Mouse (Mus musculus) embryonic facial prominence, embryonic 13.5 days (tissue): ENCODE measurements at regions not wholly inside any gene's neighbourhood (a gene's known extent, or its start where the extent isn't known, plus 50 kb on each side); places are given as distances from the start of the nearest gene placed in this dataset.

ENCODE experiments used
- ATAC-seq: fragments of 200-750 bp; cut with Nextera tagmentation; 2 replicates; pipeline ENCODE4 v1.8.0; 2017; ENCODE audit warnings: low read depth; ENCODE audit not compliant: insufficient number of reproducible peaks, insufficient read depth, low FRiP score, low TSS enrichment
- H3K27ac ChIP-seq: fragments of 300-500 bp; sonication (generic); 2 replicates; pipeline ENCODE4 v1.5.1; 2015; ENCODE audit warnings: moderate library complexity, mild to moderate bottlenecking, inconsistent platforms
- H3K27me3 ChIP-seq: fragments of 300-500 bp; sonication (generic); 2 replicates; pipeline ENCODE4 v1.6.1; 2015; ENCODE audit warnings: mild to moderate bottlenecking, inconsistent platforms
- H3K36me3 ChIP-seq: fragments of 300-500 bp; sonication (generic); 2 replicates; pipeline ENCODE4 v1.6.1; 2015; ENCODE audit warnings: mild to moderate bottlenecking, inconsistent platforms
- H3K4me1 ChIP-seq: fragments of 300-500 bp; sonication (generic); 2 replicates; pipeline ENCODE4 v1.6.1; 2015; ENCODE audit warnings: inconsistent platforms
- H3K4me2 ChIP-seq: fragments of 300-500 bp; sonication (generic); 2 replicates; pipeline ENCODE4 v1.6.1; 2015; ENCODE audit warnings: moderate library complexity, mild to moderate bottlenecking, inconsistent platforms
- H3K4me3 ChIP-seq: fragments of 300-500 bp; sonication (generic); 2 replicates; pipeline ENCODE4 v1.5.1; 2015; ENCODE audit warnings: mild to moderate bottlenecking, inconsistent platforms
- H3K9ac ChIP-seq: fragments of 300-500 bp; sonication (generic); 2 replicates; pipeline ENCODE4 v1.6.1; 2015; ENCODE audit warnings: mild to moderate bottlenecking, inconsistent platforms
- H3K9me3 ChIP-seq: fragments of 300-500 bp; sonication (generic); 2 replicates; pipeline ENCODE4 v1.6.1; 2016; ENCODE audit warnings: inconsistent platforms
- WGBS: fragments of 180-500 bp; shearing (Covaris S2); methylation state at CpG from one replicate; pipeline ENCODE4 v1.1.7; 2015; ENCODE audit warnings: mixed read lengths; 5-methylcytosine and 5-hydroxymethylcytosine counted together

- Histone ChIP-seq H3K9me3 (no peaks in the 10 kb centered on the region), H3K4me1 (no peaks in the 10 kb centered on the region; the same call in 1 of the 2 replicates), H3K36me3 (no peaks in the 10 kb centered on the region), H3K4me3 (no peak overlapping the region), H3K27me3 (no peaks in the 10 kb centered on the region), H3K4me2 (no peak overlapping the region), H3K27ac (no peak overlapping the region), H3K9ac (no peak overlapping the region)
- WGBS, result 51% methylated on average over 13 of the region's 13 CpGs
- no peak; the same call in 1 of the 2 replicates for ATAC-seq
Observed at GRCm38 (mm10) chr10:24395999-24396784, 172.9 kb downstream of the Moxd1 start.

DNA sequence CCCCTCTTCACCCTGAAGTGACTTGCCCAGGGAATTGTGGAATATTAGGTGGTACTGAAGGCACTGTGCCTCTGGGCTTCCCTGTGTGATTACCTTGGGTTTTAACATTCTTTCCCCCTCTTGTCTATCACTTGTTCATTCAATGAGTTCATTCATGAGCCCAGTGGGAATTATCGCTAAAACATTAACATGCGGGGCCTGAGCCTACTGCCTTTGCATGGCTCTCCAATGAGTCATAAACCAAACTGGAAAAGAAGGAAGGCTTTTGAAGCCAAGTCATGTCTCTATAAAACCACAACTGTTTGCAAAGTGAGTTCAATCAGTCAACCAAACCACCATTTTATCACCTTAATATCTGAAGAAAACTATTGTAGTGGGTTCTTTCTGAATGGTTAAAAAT is 173.8 kb downstream of the Moxd1 start:
- no peak overlapping the region for H3K9ac ChIP-seq
- no peak for ATAC-seq
- no peaks in the 10 kb centered on the region for H3K36me3 ChIP-seq
- no peak overlapping the region for H3K27ac ChIP-seq
- H3K27me3 ChIP-seq, result no peaks in the 10 kb centered on the region
- WGBS, result 81% methylated on average over 2 of the region's 2 CpGs
- H3K4me3 ChIP-seq, result no peak overlapping the region
- no peaks in the 10 kb centered on the region for H3K9me3 ChIP-seq
- no peaks in the 10 kb centered on the region for H3K4me1 ChIP-seq
- no peak overlapping the region for H3K4me2 ChIP-seq

GRCm38 (mm10) chr10:24404851-24405250 is 181.5 kb downstream of the Moxd1 start:
- no peak for ATAC-seq
- Histone ChIP-seq H3K27ac (no peak overlapping the region), H3K36me3 (no peaks in the 10 kb centered on the region), H3K9ac (no peak overlapping the region), H3K9me3 (no peaks in the 10 kb centered on the region), H3K4me3 (no peak overlapping the region), H3K4me2 (no peak overlapping the region), H3K27me3 (no peaks in the 10 kb centered on the region), H3K4me1 (no peaks in the 10 kb centered on the region)
- WGBS, result 67% methylated on average over 4 of the region's 4 CpGs

GRCm38 (mm10) chr10:24406953-24407352 is 183.6 kb downstream of the Moxd1 start:
- H3K9me3 ChIP-seq, result no peaks in the 10 kb centered on the region
- no peak overlapping the region for H3K4me2 ChIP-seq
- no peak for ATAC-seq
- H3K4me3 ChIP-seq, result no peak overlapping the region
- no peaks in the 10 kb centered on the region for H3K27me3 ChIP-seq
- 80% methylated on average over 3 of the region's 3 CpGs for WGBS
- no peak overlapping the region for H3K27ac ChIP-seq
- no peaks in the 10 kb centered on the region for H3K4me1 ChIP-seq
- H3K36me3 ChIP-seq, result no peaks in the 10 kb centered on the region
- no peak overlapping the region for H3K9ac ChIP-seq

DNA sequence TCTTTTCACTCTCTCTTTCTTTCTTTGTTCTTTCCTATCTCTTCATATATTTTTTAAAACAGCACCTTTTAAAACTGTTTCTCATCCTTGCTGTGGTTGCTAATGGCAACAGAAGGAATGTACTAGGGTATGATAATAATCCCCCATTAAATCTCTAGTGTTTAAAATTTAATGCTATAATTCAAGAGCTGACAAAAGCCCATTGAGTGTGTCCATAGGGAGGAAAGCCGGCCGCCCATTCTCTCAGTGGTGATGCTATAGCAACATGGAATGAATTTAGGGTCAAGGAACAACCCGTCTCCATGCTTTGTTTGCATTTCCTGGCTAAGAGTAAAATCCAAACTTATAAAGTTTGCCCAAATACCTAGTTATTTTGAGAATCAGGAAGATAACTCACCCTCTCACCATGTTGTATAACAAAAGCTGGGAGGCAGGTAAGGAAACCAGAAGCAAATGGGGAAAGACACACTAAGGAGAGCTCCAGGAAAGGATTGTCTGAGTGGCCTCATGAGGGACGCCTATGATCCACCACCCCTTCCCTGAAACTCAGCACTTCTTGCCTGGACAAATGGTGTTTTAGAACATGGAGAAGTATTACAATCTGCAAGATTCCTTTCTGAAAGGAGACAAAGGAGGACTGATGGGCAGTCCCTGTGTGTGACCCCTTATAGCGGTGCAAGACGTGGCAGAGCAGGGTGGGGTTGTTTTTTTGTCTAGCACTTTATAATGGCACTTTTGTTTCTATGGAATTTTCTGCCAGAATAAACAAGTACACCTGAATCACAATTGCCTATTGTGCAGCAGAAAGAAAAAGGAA is 184.3 kb downstream of the Moxd1 start:
- ATAC-seq, result no peak
- WGBS, result 72% methylated on average over 6 of the region's 6 CpGs
- H3K4me2 ChIP-seq, result no peak overlapping the region
- H3K4me1 ChIP-seq, result no peaks in the 10 kb centered on the region
- no peak overlapping the region for H3K27ac ChIP-seq
- no peak overlapping the region for H3K4me3 ChIP-seq
- no peaks in the 10 kb centered on the region for H3K36me3 ChIP-seq
- no peaks in the 10 kb centered on the region for H3K27me3 ChIP-seq
- no peak overlapping the region for H3K9ac ChIP-seq
- no peaks in the 10 kb centered on the region for H3K9me3 ChIP-seq

- H3K4me1 ChIP-seq, result no peaks in the 10 kb centered on the region
- H3K9ac ChIP-seq, result no peak overlapping the region
- no peak for ATAC-seq
- H3K27ac ChIP-seq, result no peak overlapping the region
- H3K27me3 ChIP-seq, result no peaks in the 10 kb centered on the region
- no peak overlapping the region for H3K4me2 ChIP-seq
- H3K4me3 ChIP-seq, result no peak overlapping the region
- WGBS, result 33% methylated on average over 1 of the region's 1 CpGs
- no peaks in the 10 kb centered on the region for H3K9me3 ChIP-seq
- H3K36me3 ChIP-seq, result no peaks in the 10 kb centered on the region
Observed at GRCm38 (mm10) chr10:24409976-24410375, 185.3 kb upstream of the Ccn2 start.

GRCm38 (mm10) chr10:24410885-24411284 is 184.4 kb upstream of the Ccn2 start:
- no peaks in the 10 kb centered on the region for H3K4me1 ChIP-seq
- H3K4me3 ChIP-seq, result no peak overlapping the region
- no peaks in the 10 kb centered on the region for H3K9me3 ChIP-seq
- no peak overlapping the region for H3K4me2 ChIP-seq
- H3K27me3 ChIP-seq, result no peaks in the 10 kb centered on the region
- H3K36me3 ChIP-seq, result no peaks in the 10 kb centered on the region
- no peak overlapping the region for H3K9ac ChIP-seq
- ATAC-seq, result no peak
- 75% methylated on average over 4 of the region's 4 CpGs for WGBS
- no peak overlapping the region for H3K27ac ChIP-seq

- Histone ChIP-seq H3K27ac (no peak overlapping the region), H3K27me3 (no peaks in the 10 kb centered on the region), H3K4me3 (no peak overlapping the region), H3K9ac (no peak overlapping the region), H3K9me3 (no peaks in the 10 kb centered on the region), H3K4me2 (no peak overlapping the region), H3K36me3 (no peaks in the 10 kb centered on the region), H3K4me1 (no peaks in the 10 kb centered on the region)
- ATAC-seq, result no peak
- 74% methylated on average over 4 of the region's 4 CpGs for WGBS
Observed at GRCm38 (mm10) chr10:24422498-24423160, 172.6 kb upstream of the Ccn2 start.

DNA sequence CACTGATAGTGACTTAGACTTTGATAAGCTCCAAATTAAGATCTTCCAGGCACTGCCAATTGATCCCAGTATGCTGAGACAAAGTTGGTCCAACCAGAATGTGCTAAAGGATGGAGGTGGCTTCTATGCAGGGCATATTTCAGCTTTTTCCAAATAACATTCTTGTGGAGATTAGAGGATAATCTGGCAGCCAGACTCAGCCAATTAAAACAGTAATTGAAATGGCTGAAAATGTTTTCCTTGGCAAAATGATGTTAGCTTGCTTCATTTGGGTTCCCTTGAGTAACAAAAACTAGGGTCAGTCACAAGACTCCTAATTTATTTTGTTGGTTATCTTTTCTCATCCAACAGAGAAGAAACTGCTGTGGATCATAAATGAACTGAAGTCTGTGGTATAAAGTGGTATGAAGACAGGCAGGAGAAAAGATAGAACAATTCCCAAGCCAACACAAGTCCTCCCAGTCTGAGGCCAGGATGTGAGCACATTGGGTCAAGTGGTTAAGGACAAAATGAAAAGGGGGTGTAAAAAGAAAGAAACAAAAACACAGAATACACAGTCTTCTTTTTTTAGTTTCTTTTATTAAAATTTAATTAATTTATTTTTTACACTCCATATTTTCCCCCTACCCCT is 161.4 kb upstream of the Ccn2 start:
- Histone ChIP-seq H3K27ac (no peak overlapping the region), H3K4me3 (no peak overlapping the region), H3K9me3 (no peaks in the 10 kb centered on the region), H3K27me3 (no peaks in the 10 kb centered on the region), H3K36me3 (no peaks in the 10 kb centered on the region), H3K4me2 (no peak overlapping the region), H3K4me1 (peaks cover 5% of the 10 kb centered on the region), H3K9ac (no peak overlapping the region)
- ATAC-seq, result no peak

DNA sequence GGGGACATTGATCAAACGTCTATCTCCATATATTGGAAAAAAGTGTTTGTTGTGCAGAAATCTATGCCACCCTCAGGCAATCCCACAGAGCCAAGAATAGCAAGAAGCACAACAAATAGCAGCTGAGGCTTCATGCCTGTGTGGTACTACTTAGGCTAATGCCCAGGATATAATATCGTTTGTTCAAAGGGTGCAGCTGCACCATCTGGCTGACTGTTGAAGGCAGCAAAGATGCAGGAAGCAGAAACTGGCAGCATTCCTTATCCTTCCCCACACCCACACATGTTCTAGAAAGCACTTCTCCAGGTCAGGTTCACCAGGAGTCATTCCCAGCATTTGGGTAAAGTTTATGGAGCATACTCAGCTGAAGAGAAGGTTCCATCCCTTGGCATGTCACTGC is 158.1 kb upstream of the Ccn2 start:
- 46% methylated on average over 2 of the region's 2 CpGs for WGBS
- H3K4me1 ChIP-seq, result peaks cover 5% of the 10 kb centered on the region
- H3K4me3 ChIP-seq, result no peak overlapping the region
- H3K36me3 ChIP-seq, result no peaks in the 10 kb centered on the region
- no peak for ATAC-seq
- H3K27me3 ChIP-seq, result no peaks in the 10 kb centered on the region
- no peak overlapping the region for H3K4me2 ChIP-seq
- no peaks in the 10 kb centered on the region for H3K9me3 ChIP-seq
- H3K27ac ChIP-seq, result peak overlapping the region; percentile 28; the same call in 1 of the 2 replicates
- no peak overlapping the region for H3K9ac ChIP-seq

DNA sequence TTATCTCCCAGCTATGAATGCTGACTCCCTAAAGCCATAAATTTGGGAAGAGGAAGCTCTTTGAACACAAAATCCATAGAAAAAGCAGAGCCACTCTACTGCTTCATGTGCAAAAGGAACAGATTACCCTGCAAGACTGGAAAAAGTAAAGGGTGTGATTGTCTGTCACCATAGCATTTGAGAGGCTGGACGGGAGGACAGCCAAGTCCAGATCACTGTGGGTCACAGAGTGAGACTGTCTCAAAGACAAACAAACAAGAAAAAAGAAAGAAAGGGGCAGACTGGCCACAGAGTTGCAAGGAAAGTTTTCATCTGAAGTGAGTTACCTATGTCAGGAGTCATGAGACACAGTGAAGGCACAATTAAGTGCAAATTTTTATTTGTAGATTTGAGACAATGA is 150.7 kb upstream of the Ccn2 start:
- Histone ChIP-seq H3K27me3 (no peaks in the 10 kb centered on the region), H3K9me3 (no peaks in the 10 kb centered on the region), H3K9ac (no peak overlapping the region), H3K4me3 (no peak overlapping the region), H3K4me1 (peaks cover 25% of the 10 kb centered on the region), H3K4me2 (no peak overlapping the region), H3K36me3 (no peaks in the 10 kb centered on the region), H3K27ac (no peak overlapping the region)
- WGBS, result 50% methylated on average over 1 of the region's 1 CpGs
- ATAC-seq, result no peak
